Mouse (Mus musculus) limb, embryonic 15.5 days (tissue): Measurements from ENCODE around the gene Rhot2. TPM values are rescaled to one million over a fixed set of nuclear protein-coding genes. Genes with fewer than 3 reads are reported as not detected.
A peak's percentile ranks its signal among the peaks of the same experiment; 100 is the strongest.

Experiments
- ATAC-seq: fragments of 200-750 bp; cut with Nextera tagmentation; 2 replicates; pipeline ENCODE4 v1.8.0; 2017; ENCODE audit warnings: low read depth, moderate TSS enrichment; ENCODE audit not compliant: insufficient number of reproducible peaks, low FRiP score, low TSS enrichment
- H3K27ac ChIP-seq: fragments of 300-500 bp; sonication (generic); 2 replicates; pipeline ENCODE4 v1.5.1; 2015; ENCODE audit warnings: moderate library complexity, mild to moderate bottlenecking, inconsistent platforms
- H3K27me3 ChIP-seq: fragments of 300-500 bp; sonication (generic); 2 replicates; pipeline ENCODE4 v1.6.1; 2015; ENCODE audit warnings: inconsistent platforms
- H3K36me3 ChIP-seq: fragments of 300-500 bp; sonication (generic); 2 replicates; pipeline ENCODE4 v1.6.1; 2015; ENCODE audit warnings: inconsistent platforms
- H3K4me1 ChIP-seq: fragments of 300-500 bp; sonication (generic); 2 replicates; pipeline ENCODE4 v1.6.1; 2015; ENCODE audit warnings: inconsistent platforms
- H3K4me2 ChIP-seq: fragments of 300-500 bp; sonication (generic); 2 replicates; pipeline ENCODE4 v1.6.1; 2015; ENCODE audit warnings: mild to moderate bottlenecking, inconsistent platforms
- H3K4me3 ChIP-seq: fragments of 300-500 bp; sonication (generic); 2 replicates; pipeline ENCODE4 v1.5.1; 2015; ENCODE audit warnings: mild to moderate bottlenecking, inconsistent platforms
- H3K9ac ChIP-seq: fragments of 300-500 bp; sonication (generic); 2 replicates; pipeline ENCODE4 v1.6.1; 2015; ENCODE audit warnings: inconsistent platforms
- H3K9me3 ChIP-seq: fragments of 300-500 bp; sonication (generic); 2 replicates; pipeline ENCODE4 v1.6.1; 2016; ENCODE audit warnings: inconsistent platforms
- WGBS: fragments of 180-500 bp; shearing (Covaris S2); methylation state at CpG from one replicate; pipeline ENCODE4 v1.1.7; 2015; 5-methylcytosine and 5-hydroxymethylcytosine counted together
- microRNA-seq: library from miRNA; unstranded; fragments of <30 nt; microRNA quantifications from one replicate; pipeline ENCODE4, GENCODE M21; 2016
- polyA plus RNA-seq: library from polyadenylated mRNA; unstranded; fragments of >200 nt; fragmentation: Nextera tagmentation; extraction: Ambion mirVana; gene quantifications from 2 replicates; pipeline ENCODE4 v1.2.1, GENCODE M21; 2015

Rhot2 gene
- polyA plus RNA-seq, 1 experiment from 2014 or later, result 25.4 TPM

DNA sequence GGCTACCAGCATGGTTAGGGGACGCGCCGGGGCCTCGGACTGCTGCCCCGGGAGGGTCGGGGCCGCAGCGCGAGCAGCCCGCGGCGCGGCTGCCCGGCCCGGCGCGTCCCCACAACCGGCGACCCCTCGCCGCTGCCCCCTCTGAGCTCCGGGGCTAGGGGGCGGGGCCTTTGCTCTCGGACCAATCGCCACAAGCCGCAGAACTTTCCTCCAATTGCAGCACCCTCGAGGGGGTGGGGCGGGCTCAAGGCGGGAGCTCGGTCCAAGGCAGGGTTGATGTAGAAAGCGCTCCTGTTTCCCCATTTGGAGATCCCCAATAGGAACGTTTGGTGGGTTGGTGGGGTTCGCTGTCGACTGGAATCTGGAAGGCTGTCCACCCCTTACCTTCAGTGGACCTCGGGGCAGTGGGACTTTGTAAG, 47.7 kb downstream of the Rhot2 start, which contains the start of gene Metrn:
TSS of gene Metrn (minus strand) at position 186 of the 419 bp plus-strand sequence.
- H3K4me1 ChIP-seq, result peaks cover 44% of the 10 kb centered on the region
- H3K36me3 ChIP-seq, result 0 out of 2 replicates have a peak, but pooled peaks cover 3% of the 10 kb centered on the region
- ATAC-seq, result peak; percentile 70; the same call in 1 of the 2 replicates
- H3K27ac ChIP-seq, result no peak within 1 kb of the TSS
- H3K4me2 ChIP-seq, result peak within 1 kb of the TSS; percentile 68
- no peaks in the 10 kb centered on the region for H3K9me3 ChIP-seq
- H3K9ac ChIP-seq, result peak within 1 kb of the TSS; percentile 56
- peak within 1 kb of the TSS; percentile 79 for H3K4me3 ChIP-seq
- 1% methylated on average over 34 of the region's 35 CpGs for WGBS
- H3K27me3 ChIP-seq, result peaks cover 6% of the 10 kb centered on the region

DNA sequence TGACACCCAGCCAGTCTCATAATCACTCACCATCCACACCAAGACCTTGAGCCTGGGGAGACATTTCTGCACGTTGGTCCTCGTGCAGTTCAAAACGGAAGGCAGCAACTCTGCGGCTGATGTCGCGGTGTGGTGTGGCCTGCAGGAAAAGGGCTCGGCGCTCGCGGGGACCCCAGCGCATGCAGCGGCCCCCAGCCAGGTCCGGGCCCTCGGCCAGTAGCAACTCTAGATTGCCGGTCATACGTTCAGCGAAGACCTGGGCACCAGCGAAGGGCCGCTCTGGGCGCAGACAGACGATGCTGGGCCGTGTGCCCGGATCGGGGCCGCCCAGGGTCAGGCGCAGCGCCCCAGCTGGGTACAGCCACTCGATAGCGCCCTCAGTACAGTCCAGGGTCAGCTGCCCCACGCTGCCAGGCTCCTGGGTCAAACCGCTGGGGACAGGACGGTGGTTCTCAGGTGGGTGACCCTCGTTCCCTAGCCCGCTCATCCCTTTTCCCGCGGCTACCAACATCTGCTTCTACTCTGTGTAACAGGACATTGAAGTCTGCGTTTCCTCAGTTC, 48.4 kb downstream of the Rhot2 start:
- WGBS, result 2% methylated on average over 36 of the region's 37 CpGs
- no peaks in the 10 kb centered on the region for H3K9me3 ChIP-seq
- ATAC-seq, result 0 out of 2 replicates have a peak, but pooled peaks have one; percentile 11
- H3K4me2 ChIP-seq, result peak overlapping the region; percentile 68
- no peak overlapping the region for H3K27ac ChIP-seq
- peaks cover 49% of the 10 kb centered on the region for H3K4me1 ChIP-seq
- peaks cover 2% of the 10 kb centered on the region; the same call in 1 of the 2 replicates for H3K27me3 ChIP-seq
- 0 out of 2 replicates have a peak, but pooled peaks cover 3% of the 10 kb centered on the region for H3K36me3 ChIP-seq
- peak overlapping the region; percentile 56 for H3K9ac ChIP-seq
- peak overlapping the region; percentile 79 for H3K4me3 ChIP-seq

DNA sequence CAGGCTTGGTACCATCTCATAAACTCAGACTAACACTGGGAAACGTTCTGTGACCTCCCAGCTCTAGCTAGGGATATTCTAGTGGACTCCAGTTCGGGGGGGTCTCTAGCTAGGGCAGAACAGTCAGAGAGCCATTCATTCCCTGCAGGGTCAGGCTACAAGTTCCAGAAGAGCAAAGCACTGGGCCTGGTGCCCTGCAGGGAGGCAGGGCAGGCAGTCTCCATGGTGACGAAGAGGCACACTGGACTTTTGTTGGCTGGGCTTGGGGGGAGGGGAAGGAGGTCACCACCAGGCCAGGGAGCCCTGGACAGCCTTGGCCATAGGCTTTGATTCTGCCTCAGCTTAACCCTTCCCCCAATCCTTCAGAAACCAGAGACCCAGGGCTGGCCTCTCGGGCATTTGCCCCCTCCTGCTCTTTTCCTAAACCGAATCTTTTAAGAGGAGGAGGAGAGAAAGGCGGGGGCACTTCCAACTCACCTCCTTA, 49.0 kb downstream of the Rhot2 start, which contains the start of gene AC134908.4:
TSS of gene AC134908.4 (minus strand) at position 51 of the 484 bp plus-strand sequence.
- Histone ChIP-seq H3K4me3 (peak within 1 kb of the TSS; percentile 79), H3K9ac (peak within 1 kb of the TSS; percentile 56), H3K27ac (no peak within 1 kb of the TSS), H3K9me3 (no peaks in the 10 kb centered on the region), H3K4me1 (peaks cover 55% of the 10 kb centered on the region), H3K4me2 (peak within 1 kb of the TSS; percentile 68), H3K27me3 (no peaks in the 10 kb centered on the region), H3K36me3 (0 out of 2 replicates have a peak, but pooled peaks cover 3% of the 10 kb centered on the region)
- ATAC-seq, result no peak
- WGBS, result 28% methylated on average over 6 of the region's 6 CpGs

GRCm38 (mm10) chr17:25794998-25795397, 49.7 kb downstream of the Rhot2 start:
- no peak overlapping the region for H3K27ac ChIP-seq

DNA sequence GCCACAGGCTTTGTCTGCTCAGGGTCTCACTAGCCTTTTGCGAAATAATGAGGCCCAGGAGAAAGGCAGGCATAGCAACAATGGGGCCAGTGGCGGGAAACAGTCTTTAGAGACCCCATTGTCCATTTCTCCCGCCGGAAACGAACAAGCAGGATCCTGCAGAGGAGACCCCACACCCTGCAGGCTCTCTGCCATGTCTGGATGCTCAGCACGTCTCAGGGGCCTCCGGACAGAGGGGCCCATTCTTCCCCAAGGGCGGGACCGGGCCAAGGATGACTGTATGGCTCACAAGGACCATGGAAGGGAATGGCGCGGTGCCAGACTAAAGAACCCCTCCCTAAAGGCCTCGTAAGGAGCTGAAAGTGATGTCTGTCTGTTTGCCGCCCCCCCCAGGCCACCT, 50.5 kb downstream of the Rhot2 start:
- Histone ChIP-seq H3K36me3 (peaks cover 9% of the 10 kb centered on the region), H3K4me1 (peaks cover 58% of the 10 kb centered on the region), H3K27me3 (no peaks in the 10 kb centered on the region), H3K4me3 (no peak overlapping the region), H3K9ac (no peak overlapping the region), H3K9me3 (no peaks in the 10 kb centered on the region), H3K4me2 (no peak overlapping the region), H3K27ac (no peak overlapping the region)
- 82% methylated on average over 13 of the region's 13 CpGs for whole genome bisulfite sequencing
- no peak for ATAC-seq

More at GRCm38 (mm10) chr17:25794998-25795397, 49.7 kb downstream of the Rhot2 start:
- peak overlapping the region; percentile 68; the same call in 1 of the 2 replicates for H3K4me2 ChIP-seq
- no peaks in the 10 kb centered on the region for H3K27me3 ChIP-seq
- H3K9ac ChIP-seq, result no peak overlapping the region
- 0 out of 2 replicates have a peak, but pooled peaks cover 3% of the 10 kb centered on the region for H3K36me3 ChIP-seq
- H3K4me1 ChIP-seq, result peaks cover 58% of the 10 kb centered on the region
- 89% methylated on average over 17 of the region's 17 CpGs for WGBS
- H3K9me3 ChIP-seq, result no peaks in the 10 kb centered on the region
- ATAC-seq, result no peak
- H3K4me3 ChIP-seq, result 0 out of 2 replicates have a peak overlapping the region, but pooled peaks have one; percentile 79

- H3K4me1 ChIP-seq, result peaks cover 57% of the 10 kb centered on the region
- peak within 1 kb of the TSS; percentile 74 for H3K4me2 ChIP-seq
- peak within 1 kb of the TSS; percentile 66 for H3K4me3 ChIP-seq
- H3K36me3 ChIP-seq, result peaks cover 20% of the 10 kb centered on the region
- under 1% methylated on average over 14 of the region's 14 CpGs for WGBS
- H3K9me3 ChIP-seq, result no peaks in the 10 kb centered on the region
- peak within 1 kb of the TSS; percentile 64 for H3K9ac ChIP-seq
- no peaks in the 10 kb centered on the region for H3K27me3 ChIP-seq
- H3K27ac ChIP-seq, result peak within 1 kb of the TSS; percentile 93
- 0 out of 2 replicates have a peak, but pooled peaks have one; percentile 46 for ATAC-seq
These were observed 52.0 kb downstream of the Rhot2 start, which contains the start of gene Fam173a for GRCm38 (mm10) chr17:25792615-25793014. Fam173a (minus strand) TSS chr17:25792901.

DNA sequence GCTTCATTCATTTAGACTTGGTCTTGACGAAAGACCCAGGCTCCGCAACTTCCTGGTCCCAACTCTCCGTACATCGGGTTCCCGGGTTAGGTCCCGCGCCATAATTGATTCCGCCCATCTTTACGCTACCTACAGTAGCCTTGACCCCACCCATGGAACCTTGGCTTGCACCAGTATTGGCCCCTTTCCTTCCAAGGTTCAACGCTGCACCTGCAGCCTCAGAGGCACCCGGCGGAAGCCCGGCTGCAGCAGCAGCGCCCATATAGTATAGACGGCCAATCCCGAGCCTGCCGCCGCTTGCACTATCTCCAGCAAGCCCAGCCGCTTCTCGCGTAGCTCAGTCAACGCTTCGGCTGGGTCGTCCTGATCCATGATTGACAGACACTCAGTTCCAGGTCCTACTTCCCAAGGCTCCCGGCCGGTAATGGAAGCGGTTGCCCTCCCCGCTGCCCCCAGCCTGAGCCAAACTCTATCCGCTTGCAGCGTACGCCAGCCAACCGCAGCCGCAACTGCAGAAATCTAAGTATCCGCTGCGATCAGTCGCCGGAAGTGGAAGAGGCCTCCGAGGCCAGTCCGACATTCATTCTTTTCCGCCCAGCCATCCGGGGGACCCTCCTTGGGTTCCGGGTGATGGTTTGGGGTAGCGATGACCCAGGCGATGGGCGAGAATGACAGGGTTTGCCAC, 52.7 kb downstream of the Rhot2 start:
- Histone ChIP-seq H3K27ac (peak overlapping the region; percentile 93), H3K9ac (peak overlapping the region; percentile 64), H3K4me3 (peak overlapping the region; percentile 66), H3K4me2 (peak overlapping the region; percentile 74), H3K9me3 (no peaks in the 10 kb centered on the region), H3K27me3 (no peaks in the 10 kb centered on the region), H3K4me1 (peaks cover 50% of the 10 kb centered on the region), H3K36me3 (peaks cover 23% of the 10 kb centered on the region)
- 0 out of 2 replicates have a peak, but pooled peaks have one; percentile 50 for ATAC-seq
- WGBS, result under 1% methylated on average over 45 of the region's 45 CpGs

DNA sequence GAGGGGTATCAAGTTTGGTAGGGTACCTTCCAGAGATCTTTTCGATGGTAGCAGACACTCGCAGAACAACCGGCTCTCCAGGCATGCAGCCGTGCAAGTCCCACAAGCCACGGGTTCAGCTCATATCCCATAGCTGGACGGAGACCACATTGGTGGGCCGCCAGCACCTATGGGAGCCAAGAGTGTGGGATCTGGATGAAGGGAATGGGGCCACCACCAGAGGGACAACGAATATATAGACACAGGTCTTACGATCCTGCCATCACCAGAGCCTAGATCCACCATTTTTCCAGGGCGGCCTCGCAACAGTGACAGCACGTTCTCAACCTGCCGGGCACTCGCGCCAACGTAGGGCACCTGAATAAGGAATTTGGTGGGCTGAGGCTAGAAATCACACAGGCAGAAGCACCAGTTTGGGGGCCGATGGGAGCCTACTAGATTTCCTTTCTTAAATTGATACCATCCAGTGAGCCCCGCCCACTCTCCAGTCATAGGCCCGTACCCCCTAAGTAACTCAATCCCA, 53.3 kb downstream of the Rhot2 start:
- Histone ChIP-seq H3K36me3 (peaks cover 23% of the 10 kb centered on the region), H3K27me3 (no peaks in the 10 kb centered on the region), H3K9ac (peak overlapping the region; percentile 64; the same call in 1 of the 2 replicates), H3K9me3 (no peaks in the 10 kb centered on the region), H3K4me1 (peaks cover 49% of the 10 kb centered on the region), H3K4me3 (peak overlapping the region; percentile 66), H3K4me2 (peak overlapping the region; percentile 74), H3K27ac (peak overlapping the region; percentile 93)
- WGBS, result 26% methylated on average over 19 of the region's 19 CpGs
- no peak for ATAC-seq

Small RNA genes within 50 kb of the gene (microRNA-seq; reads per million reads assigned to microRNA genes)
- not detected for gene Mir3082

Other genes with a start within 250 kb of the Rhot2 start
- 4.8 and 6.1 TPM in 2 replicates for gene Gng13, start 127.7 kb downstream of the Rhot2 start, polyA plus RNA-seq
- gene Chtf18, start 117.4 kb downstream of the Rhot2 start, polyA plus RNA-seq, result 20.9 and 21.2 TPM in 2 replicates
- gene Rpusd1, start 117.2 kb downstream of the Rhot2 start, polyA plus RNA-seq, result 22.8 and 23.3 TPM in 2 replicates
- gene Mslnl, start 108.8 kb downstream of the Rhot2 start, polyA plus RNA-seq, result 0.13 and 0.17 TPM in 2 replicates
- 38.4 and 40.6 TPM in 2 replicates for gene Msln, start 90.5 kb downstream of the Rhot2 start, polyA plus RNA-seq
- gene Narfl, start 71.1 kb downstream of the Rhot2 start, polyA plus RNA-seq, result 26.7 and 27.2 TPM in 2 replicates
- gene Haghl, start 59.2 kb downstream of the Rhot2 start, polyA plus RNA-seq, result 53.2 and 54.4 TPM in 2 replicates
- gene Ccdc78, start 58.3 kb downstream of the Rhot2 start, polyA plus RNA-seq, result 0.09 and 0.14 TPM in 2 replicates
- 85.7 and 95.6 TPM in 2 replicates for gene Fam173a, start 52.0 kb downstream of the Rhot2 start, polyA plus RNA-seq
- 0.56 and 0.58 TPM in 2 replicates for gene AC134908.4, start 49.2 kb downstream of the Rhot2 start, polyA plus RNA-seq
- 39.1 and 40.0 TPM in 2 replicates for gene Metrn, start 47.7 kb downstream of the Rhot2 start, polyA plus RNA-seq
- 2.0 and 2.7 TPM in 2 replicates for gene Fbxl16, start 35.8 kb downstream of the Rhot2 start, polyA plus RNA-seq
- 24.6 and 26.5 TPM in 2 replicates for gene Wdr24, start 21.2 kb downstream of the Rhot2 start, polyA plus RNA-seq
- 47.2 and 48.9 TPM in 2 replicates for gene Jmjd8, start 16.0 kb downstream of the Rhot2 start, polyA plus RNA-seq
- 346 and 387 TPM in 2 replicates for gene Stub1, start 11.4 kb downstream of the Rhot2 start, polyA plus RNA-seq
- gene Rhbdl1, start 7.6 kb downstream of the Rhot2 start, polyA plus RNA-seq, result 1.8 and 2.6 TPM in 2 replicates
- 1.8 and 2.6 TPM in 2 replicates for gene Gm20683, start 3.1 kb downstream of the Rhot2 start, polyA plus RNA-seq
- 16.8 and 21.3 TPM in 2 replicates for gene Wdr90, start 16.6 kb upstream of the Rhot2 start, polyA plus RNA-seq
- gene Mcrip2, start 23.9 kb upstream of the Rhot2 start, polyA plus RNA-seq, result 16.7 and 22.2 TPM in 2 replicates
- 45.3 and 48.0 TPM in 2 replicates for gene Mettl26, start 30.2 kb upstream of the Rhot2 start, polyA plus RNA-seq
- gene Wfikkn1, start 36.0 kb upstream of the Rhot2 start, polyA plus RNA-seq, result 0.63 and 0.65 TPM in 2 replicates
- 30.7 and 35.2 TPM in 2 replicates for gene Rab40c, start 74.9 kb upstream of the Rhot2 start, polyA plus RNA-seq
- 45.7 and 47.8 TPM in 2 replicates for gene Pigq, start 100.1 kb upstream of the Rhot2 start, polyA plus RNA-seq
- 0.42 TPM in 1 of 2 replicates, not detected in the other for gene Nhlrc4, start 100.1 kb upstream of the Rhot2 start, polyA plus RNA-seq
- gene A930017K11Rik, start 107.7 kb upstream of the Rhot2 start, polyA plus RNA-seq, result 0.06 and 0.14 TPM in 2 replicates
- 24.5 and 29.0 TPM in 2 replicates for gene Capn15, start 140.9 kb upstream of the Rhot2 start, polyA plus RNA-seq
- gene Rab11fip3, start 224.7 kb upstream of the Rhot2 start, polyA plus RNA-seq, result 13.1 and 16.8 TPM in 2 replicates
- 39.8 and 40.9 TPM in 2 replicates for gene Decr2, start 245.5 kb upstream of the Rhot2 start, polyA plus RNA-seq